Mouse (Mus musculus) myocyte (in vitro differentiated cells): ENCODE measurements around the gene Hemgn. TPM values are rescaled to one million over a fixed set of nuclear protein-coding genes. Genes with fewer than 3 reads are reported as not detected.

Experiments used
- H3K27me3 ChIP-seq: one replicate; pipeline ENCODE4 v1.6.1; 2011; ENCODE audit not compliant: control insufficient read depth, insufficient read depth, insufficient read length
- H3K36me3 ChIP-seq: one replicate; pipeline ENCODE4 v1.6.1; 2011; ENCODE audit not compliant: control insufficient read depth, insufficient read depth
- H3K4me2 ChIP-seq: one replicate; pipeline ENCODE4 v1.6.1; 2011; ENCODE audit warnings: low read depth, control low read depth
- H3K4me3 ChIP-seq: one replicate; pipeline ENCODE4 v1.5.1; 2011; ENCODE audit warnings: mild to moderate bottlenecking, control low read depth, moderate library complexity
- H3K79me2 ChIP-seq: one replicate; pipeline ENCODE4 v1.6.1; 2011; ENCODE audit not compliant: control insufficient read depth, insufficient read depth
- H3ac ChIP-seq: one replicate; pipeline ENCODE4 v1.6.1; 2011; ENCODE audit not compliant: control insufficient read depth, insufficient read length
- CEBPB ChIP-seq: IDR thresholded peaks from 2 replicates; pipeline ENCODE4 v1.6.1; 2011; ENCODE audit warnings: mild to moderate bottlenecking, moderate library complexity; ENCODE audit not compliant: poor library complexity, insufficient read depth, severe bottlenecking
- E2F4 ChIP-seq: IDR thresholded peaks from one replicate; pipeline ENCODE4 v1.6.1; 2011; ENCODE audit warnings: mild to moderate bottlenecking, control low read depth, moderate library complexity; ENCODE audit not compliant: insufficient read depth
- MAX ChIP-seq: IDR thresholded peaks from one replicate; pipeline ENCODE4 v1.6.1; 2011; ENCODE audit warnings: low read depth, mild to moderate bottlenecking, control low read depth
- MYOD1 ChIP-seq, 3 experiments: IDR thresholded peaks; one replicate each; pipeline ENCODE4 v1.6.1; 2011; ENCODE audit warnings: control low read depth in 2 of 3, low read depth in 2 of 3, mild to moderate bottlenecking in 2 of 3, moderate library complexity in 1 of 3; ENCODE audit not compliant: insufficient read length in 2 of 3, control insufficient read depth in 1 of 3
- MYOG ChIP-seq, 3 experiments: IDR thresholded peaks; one replicate each; pipeline ENCODE4 v1.6.1; 2011; ENCODE audit warnings: control low read depth in 2 of 3, low read depth in 2 of 3, mild to moderate bottlenecking in 2 of 3; ENCODE audit not compliant: insufficient read length in 2 of 3, control insufficient read depth in 1 of 3, insufficient read depth in 1 of 3
- POLR2A ChIP-seq: IDR thresholded peaks from one replicate; pipeline ENCODE4 v1.6.1; 2011; ENCODE audit warnings: low read depth, mild to moderate bottlenecking, control low read depth, moderate library complexity; ENCODE audit not compliant: insufficient read length
- POLR2AphosphoS2 ChIP-seq: IDR thresholded peaks from one replicate; pipeline ENCODE4 v1.6.1; 2011; ENCODE audit warnings: low read depth, control low read depth; ENCODE audit not compliant: insufficient read length
- REST ChIP-seq: IDR thresholded peaks from one replicate; pipeline ENCODE4 v1.6.1; 2011; ENCODE audit warnings: mild to moderate bottlenecking, control low read depth, moderate library complexity; ENCODE audit not compliant: insufficient read depth, insufficient read length
- SRF ChIP-seq: IDR thresholded peaks from one replicate; pipeline ENCODE4 v1.6.1; 2011; ENCODE audit warnings: low read depth; ENCODE audit not compliant: control insufficient read depth, insufficient read length
- TCF12 ChIP-seq: IDR thresholded peaks from one replicate; pipeline ENCODE4 v1.6.1; 2011; ENCODE audit warnings: mild to moderate bottlenecking, control low read depth; ENCODE audit not compliant: poor library complexity, insufficient read depth, severe bottlenecking
- TCF3 ChIP-seq: IDR thresholded peaks from one replicate; pipeline ENCODE4 v1.6.1; 2011; ENCODE audit warnings: low read depth, control low read depth; ENCODE audit not compliant: insufficient read length
- USF1 ChIP-seq: IDR thresholded peaks from one replicate; pipeline ENCODE4 v1.6.1; 2011; ENCODE audit warnings: low read depth, mild to moderate bottlenecking, control low read depth, moderate library complexity
- polyA plus RNA-seq: library from polyadenylated mRNA; unstranded; fragments of >200 nt; fragmentation: generic; extraction: Trizol; gene quantifications from one replicate; pipeline ENCODE4 v1.2.1, GENCODE M21; 2012; ENCODE audit warnings: missing spikeins

Hemgn gene
- polyA plus RNA-seq, 1 experiment = not detected

DNA sequence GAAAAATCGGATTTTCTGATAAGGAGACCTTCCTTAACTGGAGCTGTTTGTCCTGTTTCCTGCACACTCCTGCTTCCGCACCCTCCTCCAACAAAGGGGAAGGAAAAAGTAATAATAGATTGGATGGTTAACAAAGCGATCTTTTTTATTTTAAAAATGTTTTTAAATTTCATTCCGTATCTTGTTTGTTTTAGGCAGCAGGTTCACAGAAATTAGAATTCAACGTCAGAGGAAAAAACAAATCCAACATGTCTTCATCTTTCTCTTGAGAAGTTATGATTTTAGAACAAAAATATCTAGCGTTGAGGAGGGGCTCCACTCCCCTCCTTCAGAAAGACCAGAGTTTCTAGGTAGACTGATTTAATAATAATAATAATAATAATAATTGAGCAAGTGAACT is 67.1 kb downstream of the Hemgn start:
- Histone ChIP-seq H3ac (no peak overlapping the region), H3K27me3 (peaks cover 20% of the 10 kb centered on the region), H3K4me3 (no peak overlapping the region), H3K79me2 (no peaks in the 10 kb centered on the region), H3K4me2 (no peak overlapping the region), H3K36me3 (no peaks in the 10 kb centered on the region)
- TF ChIP-seq TCF3 (no peak), POLR2AphosphoS2 (no peak), CEBPB (no peak), REST (no peak), E2F4 (no peak), MYOG (IDR thresholded peaks at IDR 0.05; ENCODE audit: control insufficient read depth in 1 of 3, insufficient read depth in 1 of 3, insufficient read length in 2 of 3, low read depth in 2 of 3) (no peak)

DNA sequence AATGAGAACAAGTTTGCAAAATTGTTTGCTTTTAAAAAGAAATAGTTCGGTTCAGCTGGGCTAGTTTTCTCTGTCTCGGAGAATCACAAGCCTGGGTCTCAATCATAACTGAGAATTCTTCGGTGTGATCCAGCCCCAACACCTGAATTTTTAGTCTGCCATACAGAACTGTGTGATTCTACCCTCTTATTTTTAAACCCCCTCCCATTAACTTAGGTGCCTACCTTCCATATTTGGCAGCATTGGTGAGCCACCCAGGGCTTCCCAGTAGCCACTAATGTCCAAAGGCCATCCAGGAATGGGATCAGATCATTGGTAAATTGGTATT is 67.6 kb downstream of the Hemgn start:
- TF ChIP-seq USF1 (no peak), MAX (no peak), CEBPB (no peak), POLR2AphosphoS2 (no peak), SRF (no peak), TCF3 (no peak)
- Histone ChIP-seq H3K4me2 (no peak overlapping the region), H3K27me3 (peaks cover 20% of the 10 kb centered on the region), H3K79me2 (no peaks in the 10 kb centered on the region), H3ac (no peak overlapping the region), H3K4me3 (no peak overlapping the region), H3K36me3 (no peaks in the 10 kb centered on the region)

DNA sequence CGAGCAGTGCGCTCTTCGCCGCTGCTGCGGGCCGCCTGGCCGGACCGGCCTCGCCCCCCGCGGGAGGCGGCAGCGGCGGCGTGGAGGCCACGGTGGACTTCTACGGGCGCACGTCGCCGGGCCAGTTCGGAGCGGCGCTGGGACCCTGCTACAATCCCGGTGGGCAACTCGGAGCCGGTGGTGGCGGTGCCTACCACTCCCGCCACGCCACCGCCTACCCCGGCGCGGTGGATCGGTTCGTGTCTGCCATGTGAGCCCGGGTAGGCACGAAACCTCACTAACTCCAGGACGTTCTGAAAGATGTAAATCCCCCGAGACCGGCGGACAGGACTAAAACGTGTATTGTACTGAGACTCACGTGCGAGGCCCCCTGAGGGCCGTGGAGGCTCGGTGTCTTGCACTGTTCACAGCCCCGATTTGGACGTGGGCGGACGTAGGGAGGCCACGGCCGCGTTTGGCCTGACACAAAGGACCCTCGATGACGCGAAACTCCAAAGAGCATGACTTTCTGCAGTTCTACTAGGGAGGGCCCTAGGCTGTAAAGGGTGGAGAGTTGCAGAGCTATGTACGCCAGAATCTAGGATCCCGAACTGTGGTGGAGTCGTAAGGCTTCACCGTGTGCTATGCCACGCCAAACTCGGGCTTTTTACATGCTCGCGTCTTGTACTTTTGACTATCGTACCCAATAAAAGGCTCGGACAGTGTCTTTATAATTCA is 68.1 kb downstream of the Hemgn start:
- no peak overlapping the region for H3K4me2 ChIP-seq
- peaks cover 20% of the 10 kb centered on the region for H3K27me3 ChIP-seq
- H3ac ChIP-seq = no peak overlapping the region
- no peaks in the 10 kb centered on the region for H3K36me3 ChIP-seq
- no peaks in the 10 kb centered on the region for H3K79me2 ChIP-seq
- H3K4me3 ChIP-seq = no peak overlapping the region
- TF ChIP-seq TCF12 = no peak
- TF ChIP-seq MYOD1 (IDR thresholded peaks at IDR 0.05; ENCODE audit: control insufficient read depth in 1 of 3, insufficient read length in 2 of 3, low read depth in 2 of 3) = no peak
- TF ChIP-seq SRF = no peak
- no peak for TF ChIP-seq MYOG (IDR thresholded peaks at IDR 0.05; ENCODE audit: control insufficient read depth in 1 of 3, insufficient read depth in 1 of 3, insufficient read length in 2 of 3, low read depth in 2 of 3)
- TF ChIP-seq TCF3 = no peak
- TF ChIP-seq REST = no peak
- TF ChIP-seq E2F4 = no peak
- no peak for TF ChIP-seq POLR2A
- no peak for TF ChIP-seq MAX
- no peak for TF ChIP-seq POLR2AphosphoS2

DNA sequence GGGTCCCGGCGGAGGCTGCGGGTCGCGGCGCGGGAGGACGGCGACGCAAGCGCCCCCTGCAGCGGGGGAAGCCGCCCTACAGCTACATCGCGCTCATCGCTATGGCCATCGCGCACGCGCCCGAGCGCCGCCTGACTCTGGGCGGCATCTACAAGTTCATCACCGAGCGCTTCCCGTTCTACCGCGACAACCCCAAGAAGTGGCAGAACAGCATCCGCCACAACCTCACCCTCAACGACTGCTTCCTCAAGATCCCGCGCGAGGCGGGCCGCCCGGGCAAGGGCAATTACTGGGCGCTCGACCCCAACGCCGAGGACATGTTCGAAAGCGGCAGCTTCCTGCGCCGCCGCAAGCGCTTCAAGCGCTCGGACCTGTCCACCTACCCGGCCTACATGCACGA is 69.0 kb downstream of the Hemgn start:
- Histone ChIP-seq H3K27me3 (peaks cover 20% of the 10 kb centered on the region), H3ac (no peak overlapping the region), H3K4me2 (no peak overlapping the region), H3K36me3 (no peaks in the 10 kb centered on the region), H3K79me2 (no peaks in the 10 kb centered on the region), H3K4me3 (no peak overlapping the region)
- TF ChIP-seq TCF12 = no peak
- no peak for TF ChIP-seq MAX

Other genes starting within 250 kb of the Hemgn start
- 19.7 TPM for gene Xpa, start 217.2 kb downstream of the Hemgn start, polyA plus RNA-seq
- not detected for gene Foxe1, start 69.9 kb downstream of the Hemgn start, polyA plus RNA-seq
- gene Trmo, start 24.1 kb downstream of the Hemgn start, polyA plus RNA-seq = 3.1 TPM
- 228 TPM for gene Anp32b, start 37.4 kb upstream of the Hemgn start, polyA plus RNA-seq
- 62.3 TPM for gene Nans, start 75.7 kb upstream of the Hemgn start, polyA plus RNA-seq
- 0.14 TPM for gene Trim14, start 122.6 kb upstream of the Hemgn start, polyA plus RNA-seq
- gene Coro2a, start 188.7 kb upstream of the Hemgn start, polyA plus RNA-seq = 0.30 TPM
- gene Tbc1d2, start 236.7 kb upstream of the Hemgn start, polyA plus RNA-seq = 0.20 TPM